Mouse (Mus musculus): ENCODE measurements at regions not wholly inside any gene's neighbourhood (a gene's known extent, or its start where the extent isn't known, plus 50 kb on each side); places are given as distances from the start of the nearest gene placed in this dataset.

GRCm38 (mm10) chr1:69375246-69375645 lies 267.4 kb upstream of the Erbb4 start:
- no peak for DNase-seq

DNA sequence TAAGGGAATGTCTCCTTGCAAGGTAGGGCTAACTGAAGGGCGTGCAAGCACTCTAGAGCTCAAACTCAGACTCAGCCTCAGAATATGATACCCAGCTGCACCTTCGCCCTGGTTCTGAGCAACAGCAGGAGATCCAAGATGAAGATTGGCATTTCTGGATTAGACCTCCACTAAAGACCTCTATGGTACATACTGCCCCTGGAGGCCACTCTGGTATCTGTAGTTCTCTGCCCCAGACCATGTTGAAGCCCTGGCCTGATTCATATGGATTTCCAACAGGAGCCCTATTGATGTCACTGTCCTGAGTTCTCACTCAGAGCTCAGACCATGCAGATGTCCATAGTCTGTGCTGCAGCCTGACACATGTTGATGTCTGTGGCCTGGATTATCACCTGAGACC lies 262.2 kb upstream of the Erbb4 start:
- no peak for DNase-seq

DNA sequence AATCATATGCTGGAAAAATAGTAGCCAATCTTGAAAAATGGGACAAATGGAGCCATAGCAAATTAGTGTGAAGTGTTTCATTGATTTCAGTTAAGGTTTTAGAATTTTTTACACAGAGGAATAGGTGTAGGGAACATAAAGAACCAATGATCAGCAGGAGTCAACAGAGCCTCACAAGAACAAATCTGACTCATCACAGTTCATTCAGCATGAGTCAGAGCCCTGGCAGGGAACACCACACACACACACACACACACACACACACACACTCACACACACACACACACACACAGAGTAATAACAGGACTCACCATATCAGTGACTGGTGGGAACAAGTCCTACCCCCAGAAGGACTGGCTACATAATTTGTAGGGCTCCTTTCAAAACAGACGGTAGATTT lies 259.7 kb upstream of the Erbb4 start:
- no peak for DNase-seq

DNA sequence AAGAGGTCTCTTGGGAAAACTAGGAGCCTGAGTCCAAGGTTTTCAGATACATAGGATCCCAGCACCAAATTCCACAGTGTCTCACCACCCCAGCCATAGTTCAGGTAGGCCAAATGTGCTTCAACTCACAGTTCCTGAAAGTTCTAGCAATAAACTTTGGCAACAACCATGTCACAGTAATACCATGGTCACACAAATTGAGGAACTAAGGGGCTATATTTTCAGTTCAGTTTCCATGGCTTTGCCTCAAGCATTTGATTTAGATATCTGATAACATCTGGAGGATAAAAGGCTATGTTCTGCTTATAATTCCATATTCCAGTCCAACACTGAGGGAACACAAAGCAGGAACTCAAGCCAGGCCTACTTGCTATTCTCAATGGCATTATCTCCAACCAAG lies 256.2 kb upstream of the Erbb4 start:
- no peak for DNase-seq

- DNase-seq: no peak
These were observed 249.7 kb upstream of the Erbb4 start for GRCm38 (mm10) chr1:69357548-69357947.

GRCm38 (mm10) chr1:69350417-69350816 lies 242.6 kb upstream of the Erbb4 start:
- no peak for DNase-seq

- DNase-seq: no peak
These were observed 242.0 kb upstream of the Erbb4 start for GRCm38 (mm10) chr1:69349826-69350225.

DNA sequence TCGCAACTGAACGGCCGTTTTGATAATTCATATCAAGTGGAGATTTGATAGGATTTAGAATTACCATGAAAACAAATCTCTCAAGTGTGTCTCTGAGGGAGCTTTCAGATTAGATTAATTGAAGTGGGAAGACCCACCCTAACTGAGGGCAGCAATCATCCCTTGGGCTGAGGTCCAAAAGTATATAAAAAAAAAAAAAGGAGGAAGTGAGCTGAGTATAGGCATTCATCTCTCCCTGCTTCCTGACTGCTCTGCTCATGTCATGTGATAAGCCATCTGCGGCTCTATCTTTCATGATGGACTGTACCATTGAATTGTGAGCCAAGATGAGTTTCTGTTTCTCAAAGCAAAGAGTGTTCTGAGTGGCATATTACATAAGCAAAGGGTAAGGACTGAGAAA lies 234.2 kb upstream of the Erbb4 start:
- no peak for DNase-seq

- DNase-seq: no peak
These were observed 232.6 kb upstream of the Erbb4 start for GRCm38 (mm10) chr1:69340481-69340880.

DNA sequence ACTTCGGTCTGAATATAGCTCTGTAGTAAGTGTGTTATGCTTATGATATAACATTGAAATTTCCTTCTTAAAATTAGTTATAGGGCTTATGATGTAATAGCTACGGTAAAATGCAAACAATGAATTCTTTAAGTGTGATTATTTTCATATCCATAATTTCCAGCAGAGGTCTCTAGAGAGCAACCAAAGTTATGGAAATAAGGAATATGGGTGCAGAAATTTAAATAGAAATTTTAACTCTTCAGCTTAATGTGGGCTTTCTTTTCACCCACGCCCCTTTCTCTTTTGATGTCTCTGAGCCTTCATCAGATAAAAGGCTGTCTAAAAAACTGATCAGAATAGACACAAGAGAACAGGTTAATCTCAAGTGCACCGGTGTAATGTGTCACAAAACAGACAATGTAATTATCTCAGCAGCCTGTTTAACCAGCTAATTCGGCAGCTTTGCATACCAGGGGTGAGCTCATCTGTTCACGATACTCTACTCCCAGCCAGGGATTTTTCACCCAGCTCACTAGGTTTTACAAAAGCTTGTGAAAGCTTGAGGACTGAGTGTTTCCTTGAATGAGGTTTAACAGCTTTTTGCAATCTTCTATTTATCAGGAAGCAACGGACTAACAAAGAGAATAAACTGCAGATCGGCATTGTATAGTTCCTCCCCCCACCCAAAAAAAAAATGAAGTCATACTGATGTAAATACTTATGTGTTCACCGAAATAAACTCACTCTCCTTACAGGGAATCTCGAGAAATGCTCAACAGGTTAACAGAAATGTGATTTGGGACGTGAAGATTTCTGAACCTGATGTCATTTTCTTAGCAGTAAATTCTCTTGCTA lies 223.8 kb upstream of the Erbb4 start:
- DNase-seq: peak; percentile 6

GRCm38 (mm10) chr1:69329399-69329798 lies 221.5 kb upstream of the Erbb4 start:
- no peak for DNase-seq

- DNase-seq: no peak
These were observed 218.9 kb upstream of the Erbb4 start for GRCm38 (mm10) chr1:69326711-69327110.

GRCm38 (mm10) chr1:69319526-69319925 lies 211.7 kb upstream of the Erbb4 start:
- no peak for DNase-seq

DNA sequence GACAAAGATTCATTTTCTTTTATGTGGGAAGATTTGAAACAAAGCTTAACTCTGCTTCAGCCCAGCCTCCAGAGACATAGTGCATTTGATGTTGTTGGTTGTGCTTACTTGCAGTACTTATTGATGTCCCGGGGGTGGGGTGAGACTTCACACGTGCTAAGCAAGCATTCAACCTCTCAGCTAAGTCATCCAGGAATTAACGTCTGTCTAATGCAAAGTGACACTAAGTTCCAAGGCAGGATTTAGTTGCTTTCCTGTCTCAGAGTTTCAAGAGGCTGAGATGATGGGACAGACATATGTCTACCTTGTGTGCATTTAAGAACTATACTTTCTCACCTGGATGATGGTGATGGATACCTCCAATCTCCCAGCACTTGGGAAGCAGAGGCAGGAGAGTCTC lies 189.0 kb upstream of the Erbb4 start:
- no peak for DNase-seq

DNA sequence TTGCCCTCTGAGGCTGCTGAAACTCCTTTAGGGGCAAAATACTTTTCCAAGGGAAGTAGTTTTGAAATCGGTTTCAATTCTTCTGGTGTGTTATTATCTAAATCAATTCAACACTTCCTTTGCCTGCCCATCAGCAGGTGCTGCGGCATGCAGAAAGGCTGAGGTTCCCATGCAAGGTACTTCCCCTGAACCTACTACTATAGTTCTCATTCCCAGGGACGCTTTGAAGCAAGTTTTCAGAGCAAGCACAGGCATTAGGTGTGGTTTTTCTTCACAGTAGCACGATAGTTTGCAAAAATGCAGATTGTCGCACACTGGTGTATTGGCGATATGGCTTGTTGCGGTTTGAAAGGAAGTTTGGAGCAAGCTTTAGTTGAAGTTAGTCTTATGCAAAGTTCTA lies 183.5 kb upstream of the Erbb4 start:
- DNase-seq: no peak

GRCm38 (mm10) chr1:69286374-69286773 lies 178.5 kb upstream of the Erbb4 start:
- no peak for DNase-seq

DNA sequence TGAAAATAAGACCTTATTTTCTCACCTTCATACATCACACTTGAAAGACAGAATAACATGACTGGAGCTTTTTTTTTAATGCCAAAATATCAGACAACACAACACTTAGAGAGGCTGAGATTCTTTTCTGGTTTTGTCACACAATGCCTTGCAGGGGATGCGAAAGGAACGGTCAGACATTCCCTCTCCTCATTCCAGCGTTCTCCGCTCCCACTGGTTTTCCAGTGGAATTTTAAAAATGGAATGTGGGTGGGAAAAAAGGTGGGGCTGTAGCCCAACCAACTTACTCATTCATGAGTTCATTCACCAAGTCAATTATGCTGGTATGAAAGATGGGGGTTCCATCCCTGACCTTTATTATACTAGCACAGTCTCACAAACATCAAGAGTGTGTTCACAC lies 169.6 kb upstream of the Erbb4 start:
- no peak for DNase-seq

- no peak for DNase-seq
These were observed 139.8 kb upstream of the Erbb4 start for GRCm38 (mm10) chr1:69247691-69248090.

- no peak for DNase-seq
These were observed 134.5 kb upstream of the Erbb4 start for GRCm38 (mm10) chr1:69242289-69242909.

DNA sequence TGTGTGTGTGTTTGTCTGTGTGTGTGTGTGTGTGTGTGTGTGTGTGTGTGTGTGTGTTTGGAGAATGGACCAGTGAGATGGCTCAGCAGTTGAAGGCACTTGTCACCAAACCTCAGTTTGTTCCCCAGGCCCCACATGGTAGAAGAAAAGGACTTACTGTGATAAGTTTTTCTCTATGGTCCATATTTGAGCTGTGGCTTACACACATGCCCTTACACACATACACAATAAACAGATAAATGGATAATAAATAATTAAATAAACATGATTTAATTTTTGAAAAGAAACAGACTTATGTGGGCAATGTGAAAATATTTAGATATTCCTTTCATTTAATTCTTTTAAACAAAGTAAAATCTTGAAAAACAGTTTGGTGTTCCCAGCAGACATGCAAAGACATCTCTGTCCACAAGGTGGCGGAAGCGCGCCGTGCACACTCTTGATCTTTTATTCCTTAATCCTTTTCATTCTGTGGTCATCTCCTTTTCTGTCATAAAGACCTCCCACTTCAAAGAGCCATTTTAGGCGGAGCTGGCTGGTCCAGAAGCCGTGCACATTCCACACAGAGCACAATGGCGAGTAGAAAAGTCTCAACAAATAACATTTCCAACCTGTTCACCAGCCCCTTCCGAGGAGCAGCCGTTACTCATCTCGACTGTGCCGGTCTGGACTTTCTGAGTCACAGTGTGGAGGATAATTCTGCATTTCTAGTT lies 133.8 kb upstream of the Erbb4 start:
- DNase-seq: peak; percentile 32

GRCm38 (mm10) chr1:69227864-69228263 lies 120.0 kb upstream of the Erbb4 start:
- DNase-seq: no peak

DNA sequence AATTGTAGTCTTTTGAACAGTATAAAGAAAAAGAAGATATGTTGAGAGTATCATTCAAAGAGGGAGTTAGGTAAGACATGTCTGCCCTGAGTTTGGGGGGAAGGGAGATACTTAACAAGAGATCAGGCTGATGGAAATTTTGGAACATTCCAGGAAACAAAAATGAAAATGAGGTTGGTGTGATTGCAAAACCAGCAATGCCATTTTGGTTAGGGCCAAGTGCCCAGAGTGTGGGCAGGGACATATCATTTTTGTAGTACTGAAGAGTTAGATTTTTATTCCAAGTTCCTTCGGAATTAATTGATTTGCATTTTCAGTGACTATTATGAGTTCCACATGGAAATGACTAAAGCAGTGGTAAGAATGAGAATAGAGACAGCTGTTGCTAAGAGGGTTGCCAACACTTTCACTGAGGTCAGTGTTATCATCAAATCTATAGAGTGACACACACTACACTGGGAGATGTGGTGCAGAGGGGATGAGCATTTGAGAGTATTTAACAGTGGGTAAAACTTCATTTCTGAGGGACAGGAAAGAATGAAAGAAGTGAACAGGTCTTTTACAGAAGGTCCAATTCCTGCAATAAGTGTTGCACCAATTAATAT lies 105.1 kb upstream of the Erbb4 start:
- DNase-seq: no peak

DNA sequence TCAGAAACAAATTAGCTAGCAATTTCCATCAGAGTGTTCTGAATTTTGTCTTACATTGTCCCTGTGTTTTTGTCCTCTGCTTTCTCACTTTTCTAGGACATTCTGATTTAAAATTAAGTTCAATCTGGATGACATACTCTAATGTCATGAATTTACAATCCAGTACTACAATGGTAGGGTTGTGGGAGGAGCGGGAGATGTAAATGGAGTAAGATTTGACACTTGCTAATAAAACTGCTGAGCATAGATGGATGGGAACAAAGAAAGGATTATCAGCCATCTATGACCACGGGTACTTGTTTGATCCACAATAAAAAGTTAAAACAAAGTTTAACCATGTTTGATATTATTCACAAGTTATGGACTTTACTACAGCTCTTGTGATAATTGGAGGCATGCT lies 94.9 kb upstream of the Erbb4 start:
- no peak for DNase-seq

GRCm38 (mm10) chr1:69165202-69165601 lies 57.3 kb upstream of the Erbb4 start:
- DNase-seq: peak; percentile 3

Measured in kidney, adult 9 months (tissue).